Mouse (Mus musculus) limb, embryonic 13.5 days (tissue): Measurements from ENCODE around the gene Pthlh. TPM values are rescaled to one million over a fixed set of nuclear protein-coding genes. Genes with fewer than 3 reads are reported as not detected.
"Not testable (repeated sequence)": the region's sequence is repeated elsewhere in the genome, so short reads cannot be mapped to it uniquely, and the experiment has no call there.

Source experiments
- ATAC-seq: fragments of 200-750 bp; cut with Nextera tagmentation; 2 replicates; pipeline ENCODE4 v1.8.0; 2017; ENCODE audit warnings: low read depth, moderate number of reproducible peaks, moderate TSS enrichment; ENCODE audit not compliant: low FRiP score
- H3K27ac ChIP-seq: fragments of 300-500 bp; sonication (generic); 2 replicates; pipeline ENCODE4 v1.5.1; 2015; ENCODE audit warnings: inconsistent platforms, mild to moderate bottlenecking, moderate library complexity
- H3K27me3 ChIP-seq: fragments of 300-500 bp; sonication (generic); 2 replicates; pipeline ENCODE4 v1.6.1; 2015; ENCODE audit warnings: mild to moderate bottlenecking, inconsistent platforms
- H3K36me3 ChIP-seq: fragments of 300-500 bp; sonication (generic); 2 replicates; pipeline ENCODE4 v1.6.1; 2015; ENCODE audit warnings: inconsistent platforms, mild to moderate bottlenecking, moderate library complexity
- H3K4me1 ChIP-seq: fragments of 300-500 bp; sonication (generic); 2 replicates; pipeline ENCODE4 v1.6.1; 2015; ENCODE audit warnings: inconsistent platforms
- H3K4me2 ChIP-seq: fragments of 300-500 bp; sonication (generic); replicated peaks from 2 replicates; pipeline ENCODE4 v1.6.1; 2015; ENCODE audit warnings: inconsistent platforms, mild to moderate bottlenecking, moderate library complexity
- H3K4me3 ChIP-seq: fragments of 300-500 bp; sonication (generic); 2 replicates; pipeline ENCODE4 v1.5.1; 2015; ENCODE audit warnings: moderate library complexity, mild to moderate bottlenecking, inconsistent platforms
- H3K9ac ChIP-seq: fragments of 300-500 bp; sonication (generic); 2 replicates; pipeline ENCODE4 v1.6.1; 2015; ENCODE audit warnings: mild to moderate bottlenecking, inconsistent platforms
- H3K9me3 ChIP-seq: fragments of 300-500 bp; sonication (generic); 2 replicates; pipeline ENCODE4 v1.6.1; 2016; ENCODE audit warnings: inconsistent platforms
- WGBS: fragments of 180-500 bp; shearing (Covaris S2); methylation state at CpG from one replicate; pipeline ENCODE4 v1.1.7; 2015; 5-methylcytosine and 5-hydroxymethylcytosine counted together
- polyA plus RNA-seq: library from polyadenylated mRNA; unstranded; fragments of >200 nt; fragmentation: Nextera tagmentation; extraction: Ambion mirVana; gene quantifications from 2 replicates; pipeline ENCODE4 v1.2.1, GENCODE M21; 2015

Pthlh gene
- 13.6 and 16.0 TPM in 2 replicates for polyA plus RNA-seq

DNA sequence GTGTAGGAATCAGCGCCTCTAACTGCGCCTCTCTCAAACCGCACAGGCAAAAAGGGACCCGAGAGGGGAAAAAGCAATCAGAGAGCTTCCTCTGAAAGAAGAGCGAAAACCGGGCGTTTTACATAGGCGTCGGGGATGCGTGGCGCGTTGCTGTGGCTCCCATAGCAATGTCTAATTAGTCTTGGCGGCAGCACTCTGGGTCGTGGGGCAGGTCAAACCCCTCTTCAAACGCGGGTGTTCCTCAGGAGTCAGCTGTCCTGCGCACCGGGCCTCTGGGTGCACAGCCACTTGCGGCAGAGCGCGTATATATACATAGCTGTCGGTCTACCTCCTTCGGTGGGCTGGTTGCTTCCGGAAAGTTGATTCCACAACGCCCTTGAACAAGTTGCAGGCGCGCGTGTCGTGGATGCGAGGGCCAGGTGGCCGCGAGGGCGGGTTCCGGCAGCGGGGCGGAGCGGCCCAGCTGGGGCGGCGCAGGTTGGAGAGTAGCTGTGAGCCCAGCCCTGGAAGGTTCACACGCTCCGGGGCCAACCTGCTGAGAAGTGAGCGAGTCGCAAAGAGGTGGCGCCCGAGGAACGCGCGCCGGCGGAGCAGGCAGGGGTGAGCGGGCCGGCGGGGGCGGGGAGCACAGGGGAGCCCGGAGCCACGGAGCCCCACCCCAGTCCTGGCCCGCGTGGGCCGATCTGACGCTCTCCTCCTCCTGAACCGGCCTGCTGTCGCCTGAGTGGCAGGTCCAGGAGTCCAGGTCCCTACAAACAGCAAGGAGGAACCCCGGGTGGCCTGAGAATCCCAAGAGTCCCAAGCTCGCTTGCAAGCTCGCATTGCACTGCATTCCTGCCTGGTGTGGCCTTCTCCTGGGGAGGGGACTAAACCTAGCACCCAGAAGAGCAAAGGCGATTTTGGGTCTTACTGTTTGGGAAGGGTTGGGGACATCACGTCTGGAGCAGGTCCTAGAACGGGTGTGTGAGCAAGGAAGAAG is at the start of gene Pthlh:
Gene Pthlh (minus strand): TSS at position 597 of the 979 bp plus-strand sequence.
- peak within 1 kb of the TSS; percentile 61; the same call in 1 of the 2 replicates for H3K27ac ChIP-seq
- H3K36me3 ChIP-seq, result no peaks in the 10 kb centered on the region
- no peaks in the 10 kb centered on the region for H3K9me3 ChIP-seq
- peaks cover 41% of the 10 kb centered on the region for H3K4me1 ChIP-seq
- peak; percentile 70 for ATAC-seq
- peak within 1 kb of the TSS; percentile 89 for H3K4me2 ChIP-seq
- H3K27me3 ChIP-seq, result peaks cover 64% of the 10 kb centered on the region
- peak within 1 kb of the TSS; percentile 52 for H3K4me3 ChIP-seq
- under 1% methylated on average over 67 of the region's 68 CpGs for WGBS
- H3K9ac ChIP-seq, result peak within 1 kb of the TSS; percentile 71

DNA sequence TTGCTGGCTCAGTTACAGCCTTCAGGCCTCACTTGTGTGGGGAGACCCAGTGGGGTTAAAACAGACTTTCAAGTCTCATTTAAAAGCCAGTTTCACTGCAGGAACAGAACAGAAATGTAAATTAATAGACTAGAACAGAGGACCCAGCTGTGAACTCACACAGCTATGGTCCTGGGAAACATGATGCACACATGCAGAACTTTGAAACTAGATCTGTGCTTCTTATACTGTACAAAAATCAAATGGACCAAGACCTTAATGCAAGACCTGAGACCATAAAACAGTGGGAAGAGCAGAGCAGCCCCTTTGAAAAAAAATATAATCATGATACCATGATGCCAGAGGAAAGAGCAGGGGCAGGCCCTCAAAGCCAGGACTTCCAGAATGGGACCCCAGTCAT is 49.3 kb upstream of the Pthlh start:
- no peaks in the 10 kb centered on the region for H3K9me3 ChIP-seq
- no peak overlapping the region for H3K4me3 ChIP-seq
- no peaks in the 10 kb centered on the region for H3K36me3 ChIP-seq
- H3K4me2 ChIP-seq, result no peak overlapping the region
- no peak overlapping the region for H3K27ac ChIP-seq
- H3K9ac ChIP-seq, result no peak overlapping the region
- H3K4me1 ChIP-seq, result 0 out of 2 replicates have a peak, but pooled peaks cover 4% of the 10 kb centered on the region
- H3K27me3 ChIP-seq, result no peaks in the 10 kb centered on the region
- no peak for ATAC-seq

DNA sequence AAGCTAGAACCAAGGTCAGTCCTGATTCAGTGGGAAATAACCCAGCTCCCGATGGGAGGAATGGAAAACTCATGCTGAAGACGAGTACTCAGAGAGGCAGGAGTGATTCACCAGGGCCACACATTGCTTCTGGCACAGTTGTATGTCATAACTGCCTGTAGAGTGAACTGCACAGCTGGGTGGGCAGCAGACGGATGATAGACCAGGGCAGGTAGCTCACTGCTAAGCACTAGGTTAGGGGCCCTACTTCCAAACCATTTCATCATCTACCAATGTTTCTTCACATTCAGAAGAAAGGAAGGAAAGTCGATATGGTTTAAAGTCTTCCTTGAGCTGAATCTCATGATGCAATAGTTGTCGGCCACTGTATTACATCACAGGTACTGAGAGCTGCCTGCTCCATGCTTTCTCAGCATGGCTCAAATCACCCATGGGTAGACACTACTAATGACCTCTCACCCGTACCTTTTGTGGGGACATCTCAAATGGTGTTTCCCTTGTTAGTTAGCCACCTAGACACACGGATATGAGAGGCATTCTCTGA is 46.5 kb upstream of the Pthlh start:
- Histone ChIP-seq H3K4me2 (no peak overlapping the region), H3K9me3 (no peaks in the 10 kb centered on the region), H3K9ac (no peak overlapping the region), H3K4me3 (no peak overlapping the region), H3K27ac (no peak overlapping the region), H3K27me3 (no peaks in the 10 kb centered on the region), H3K36me3 (no peaks in the 10 kb centered on the region), H3K4me1 (0 out of 2 replicates have a peak, but pooled peaks cover 4% of the 10 kb centered on the region)
- WGBS, result 82% methylated on average over 7 of the region's 7 CpGs
- ATAC-seq, result no peak

DNA sequence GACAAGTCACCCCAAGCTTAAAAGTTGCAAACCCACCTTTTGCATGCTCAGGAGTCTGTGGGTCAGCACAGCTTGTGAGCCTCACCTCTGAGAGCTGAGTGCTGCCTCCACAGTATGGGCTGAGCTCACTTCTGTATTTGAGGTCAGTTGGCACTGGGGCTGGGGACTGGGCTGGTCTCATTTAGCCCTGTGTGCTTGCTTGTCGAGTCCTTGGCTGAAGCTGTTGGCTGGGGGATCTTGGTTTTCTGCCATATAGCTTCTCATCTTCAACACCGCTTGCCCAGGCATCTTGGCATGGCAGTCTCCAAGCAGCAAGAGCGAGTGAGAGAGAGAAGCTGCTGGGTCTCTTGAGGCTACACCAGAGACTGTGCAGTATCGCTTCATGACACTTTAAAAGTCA is 46.1 kb upstream of the Pthlh start:
- 85% methylated on average over 4 of the region's 4 CpGs for WGBS
- no peak overlapping the region for H3K27ac ChIP-seq
- no peaks in the 10 kb centered on the region for H3K36me3 ChIP-seq
- no peaks in the 10 kb centered on the region for H3K27me3 ChIP-seq
- H3K9ac ChIP-seq, result no peak overlapping the region
- no peaks in the 10 kb centered on the region for H3K9me3 ChIP-seq
- ATAC-seq, result no peak
- no peak overlapping the region for H3K4me2 ChIP-seq
- H3K4me1 ChIP-seq, result 0 out of 2 replicates have a peak, but pooled peaks cover 4% of the 10 kb centered on the region
- no peak overlapping the region for H3K4me3 ChIP-seq

DNA sequence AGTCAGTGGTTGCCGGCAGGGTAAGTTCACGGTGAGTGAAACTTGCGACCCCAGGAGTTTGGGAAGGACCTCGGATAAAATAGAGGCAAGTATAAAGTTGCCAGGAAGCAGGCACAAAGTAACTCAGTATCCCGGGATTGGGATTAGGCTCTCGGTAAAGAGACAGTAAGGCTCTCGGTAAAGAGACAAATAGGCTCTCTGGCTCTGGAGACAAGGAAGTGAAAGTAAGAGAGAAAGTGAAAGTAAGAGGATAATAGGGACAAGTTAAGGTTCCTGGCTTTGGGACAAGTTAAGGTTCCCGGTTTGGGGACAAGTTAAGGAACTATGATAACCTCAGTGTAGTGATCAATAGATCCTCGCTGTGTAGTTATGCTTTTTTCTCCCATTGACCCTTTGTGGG is 40.3 kb upstream of the Pthlh start:
- WGBS, result 80% methylated on average over 8 of the region's 9 CpGs
- not testable (repeated sequence) for H3K4me3 ChIP-seq, H3K4me2 ChIP-seq, H3K9me3 ChIP-seq, H3K4me1 ChIP-seq, H3K9ac ChIP-seq, H3K27ac ChIP-seq, H3K27me3 ChIP-seq, H3K36me3 ChIP-seq, ATAC-seq

DNA sequence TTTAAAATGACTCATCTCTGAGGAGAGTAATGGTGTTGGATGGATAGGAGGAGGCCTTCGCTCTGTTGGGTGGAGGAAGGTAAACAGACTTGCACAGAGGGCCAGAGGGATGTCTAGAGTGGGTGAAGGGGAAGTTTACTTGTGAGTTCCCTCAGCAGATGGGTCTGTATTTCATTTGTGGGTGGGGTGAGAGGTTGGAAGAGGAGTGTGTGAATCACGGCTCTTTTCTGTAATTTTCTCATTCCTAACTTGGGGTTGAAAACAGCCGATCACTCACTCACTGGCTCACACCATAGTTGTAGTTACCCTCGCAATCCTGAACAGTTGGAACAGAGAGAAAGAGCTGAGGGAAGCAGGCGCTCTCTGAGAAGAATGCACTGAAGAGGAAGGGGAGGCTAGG is 35.6 kb upstream of the Pthlh start:
- 83% methylated on average over 5 of the region's 5 CpGs for WGBS
- ATAC-seq, result no peak
- no peaks in the 10 kb centered on the region for H3K4me1 ChIP-seq
- no peak overlapping the region for H3K9ac ChIP-seq
- no peak overlapping the region for H3K27ac ChIP-seq
- no peaks in the 10 kb centered on the region for H3K27me3 ChIP-seq
- no peak overlapping the region for H3K4me3 ChIP-seq
- no peaks in the 10 kb centered on the region for H3K9me3 ChIP-seq
- H3K36me3 ChIP-seq, result no peaks in the 10 kb centered on the region
- no peak overlapping the region for H3K4me2 ChIP-seq

DNA sequence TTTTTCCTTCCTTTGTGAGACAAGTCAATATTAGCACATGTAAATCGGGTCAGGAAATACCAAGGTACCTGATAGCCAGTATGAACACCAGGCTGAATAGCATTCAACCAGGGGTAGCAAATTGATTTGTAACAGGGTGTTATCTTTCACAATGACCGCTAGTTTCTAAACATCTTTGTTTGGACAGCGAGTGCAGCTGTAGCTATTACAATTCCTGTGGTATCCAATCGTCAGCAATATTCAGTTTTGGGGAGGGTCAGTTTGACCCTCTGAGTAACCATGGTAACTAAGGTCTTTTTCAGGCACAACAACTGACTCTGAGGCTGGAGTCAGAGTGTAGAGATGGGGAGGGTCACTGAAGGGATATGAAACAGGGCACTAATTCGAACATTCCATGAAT is 15.3 kb upstream of the Pthlh start:
- no peak for ATAC-seq
- 73% methylated on average over 5 of the region's 5 CpGs for WGBS

DNA sequence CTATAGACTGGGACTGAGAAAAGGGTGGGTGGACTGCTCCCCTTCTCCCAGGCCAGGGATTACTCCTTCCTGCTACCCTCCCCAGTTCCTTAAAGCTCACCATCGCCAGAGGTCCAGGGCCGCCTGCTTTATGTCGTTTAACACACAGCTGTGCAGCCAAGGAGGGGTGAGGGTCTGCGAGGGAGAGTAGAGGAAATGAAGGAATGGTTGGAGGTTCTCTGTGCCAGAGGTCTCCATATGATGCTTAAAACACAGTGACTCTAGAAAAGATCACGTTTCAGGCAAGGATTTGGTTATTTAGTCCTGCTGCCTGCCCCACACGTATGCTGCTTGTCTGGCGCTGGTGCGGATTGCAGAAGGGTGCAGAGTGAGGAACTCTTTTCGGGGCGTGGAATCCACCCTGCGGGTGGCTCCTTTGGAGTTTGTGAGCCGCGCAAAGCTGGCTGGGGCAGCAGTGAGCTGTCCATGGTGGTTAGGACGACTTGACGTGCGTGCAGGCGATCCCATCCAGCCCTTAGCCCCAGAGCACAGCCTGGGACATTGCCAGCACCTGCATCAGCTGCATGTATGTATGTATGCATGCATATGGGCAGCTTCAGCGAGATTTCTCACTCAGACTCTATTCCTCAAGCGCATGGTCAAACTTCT is 4.3 kb upstream of the Pthlh start:
- Histone ChIP-seq H3K9ac (no peak overlapping the region), H3K9me3 (no peaks in the 10 kb centered on the region), H3K27me3 (peaks cover 45% of the 10 kb centered on the region), H3K4me1 (peaks cover 26% of the 10 kb centered on the region), H3K36me3 (no peaks in the 10 kb centered on the region), H3K4me2 (peak overlapping the region; percentile 42), H3K4me3 (no peak overlapping the region), H3K27ac (no peak overlapping the region)
- WGBS, result 3% methylated on average over 19 of the region's 19 CpGs
- peak; percentile 66 for ATAC-seq

More for the DNA sequence above, 15.3 kb upstream of the Pthlh start:
- H3K9ac ChIP-seq, result no peak overlapping the region
- 0 out of 2 replicates have a peak, but pooled peaks cover under 1% of the 10 kb centered on the region for H3K4me1 ChIP-seq
- no peaks in the 10 kb centered on the region for H3K27me3 ChIP-seq
- peaks cover 7% of the 10 kb centered on the region for H3K9me3 ChIP-seq
- no peaks in the 10 kb centered on the region for H3K36me3 ChIP-seq
- no peak overlapping the region for H3K27ac ChIP-seq
- no peak overlapping the region for H3K4me2 ChIP-seq
- H3K4me3 ChIP-seq, result no peak overlapping the region

DNA sequence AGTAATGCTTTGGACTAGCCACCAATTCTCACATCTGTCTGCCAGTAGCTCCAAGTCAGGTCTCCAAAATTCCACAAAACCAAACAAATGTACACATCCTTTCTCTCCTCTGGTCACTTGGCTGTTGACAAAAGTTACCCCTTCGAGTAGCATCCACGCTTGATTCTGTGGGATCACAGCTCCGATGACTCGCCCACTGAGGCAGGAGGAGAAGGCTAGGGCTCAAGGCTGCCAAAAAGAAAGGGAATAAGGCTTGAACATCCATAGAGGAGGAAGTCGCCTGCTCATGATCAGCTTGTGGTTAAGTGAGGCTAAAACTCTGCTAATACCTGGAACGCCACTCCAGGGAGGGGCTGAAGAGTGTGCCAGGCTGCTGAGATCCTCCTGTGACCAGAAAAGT is 2.5 kb upstream of the Pthlh start:
- no peak for ATAC-seq
- Histone ChIP-seq H3K4me2 (no peak overlapping the region), H3K4me1 (peaks cover 33% of the 10 kb centered on the region), H3K4me3 (no peak overlapping the region), H3K36me3 (no peaks in the 10 kb centered on the region), H3K27ac (no peak overlapping the region), H3K9me3 (no peaks in the 10 kb centered on the region), H3K9ac (no peak overlapping the region), H3K27me3 (peaks cover 59% of the 10 kb centered on the region)
- 87% methylated on average over 6 of the region's 6 CpGs for WGBS

DNA sequence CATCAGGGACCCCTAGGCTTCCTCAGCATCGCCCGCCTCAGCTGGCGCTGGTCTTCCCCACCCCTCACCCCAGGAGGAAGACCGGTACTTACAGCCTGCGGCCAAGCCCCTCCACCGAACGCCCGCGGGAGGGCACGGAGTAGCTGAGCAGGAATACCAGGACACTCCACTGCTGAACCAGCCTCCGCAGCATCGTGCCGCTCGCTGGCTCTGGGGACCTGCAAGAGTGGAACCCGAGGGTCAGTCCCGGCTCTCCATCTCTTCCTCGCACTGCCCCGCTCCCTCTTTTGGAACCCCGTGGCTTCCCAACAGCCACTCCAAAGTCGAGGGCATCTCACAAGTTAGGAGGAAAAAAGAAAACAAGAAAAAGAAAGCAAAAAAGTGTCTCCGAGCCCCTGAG is 805 bp downstream of the Pthlh start:
- Histone ChIP-seq H3K36me3 (no peaks in the 10 kb centered on the region), H3K27ac (peak overlapping the region; percentile 61; the same call in 1 of the 2 replicates), H3K4me1 (peaks cover 34% of the 10 kb centered on the region), H3K9ac (peak overlapping the region; percentile 71), H3K9me3 (no peaks in the 10 kb centered on the region), H3K4me2 (peak overlapping the region; percentile 89), H3K27me3 (peaks cover 64% of the 10 kb centered on the region), H3K4me3 (peak overlapping the region; percentile 52)
- under 1% methylated on average over 21 of the region's 21 CpGs for WGBS
- ATAC-seq, result 0 out of 2 replicates have a peak, but pooled peaks have one; percentile 10

DNA sequence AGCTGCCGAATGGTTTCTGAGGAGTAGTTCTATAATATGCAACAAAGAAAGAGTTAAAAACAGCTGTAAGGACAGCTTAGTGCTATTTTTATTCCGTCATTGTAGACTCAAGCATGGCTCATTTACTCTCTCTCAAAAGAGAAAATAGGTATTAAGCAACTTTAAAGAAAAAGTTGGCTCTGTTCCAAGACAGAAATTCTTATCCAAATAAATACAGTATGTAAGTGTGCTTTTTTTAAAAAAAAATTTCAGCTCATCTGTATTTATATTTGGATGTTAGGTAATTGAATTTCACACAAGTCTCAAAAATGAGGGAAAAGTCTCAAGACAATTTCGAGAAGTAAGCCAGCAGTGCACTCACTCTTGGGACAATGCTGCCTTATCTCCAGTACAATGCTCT is 2.4 kb downstream of the Pthlh start:
- Histone ChIP-seq H3K27me3 (peaks cover 58% of the 10 kb centered on the region), H3K4me2 (peak overlapping the region; percentile 89)

DNA sequence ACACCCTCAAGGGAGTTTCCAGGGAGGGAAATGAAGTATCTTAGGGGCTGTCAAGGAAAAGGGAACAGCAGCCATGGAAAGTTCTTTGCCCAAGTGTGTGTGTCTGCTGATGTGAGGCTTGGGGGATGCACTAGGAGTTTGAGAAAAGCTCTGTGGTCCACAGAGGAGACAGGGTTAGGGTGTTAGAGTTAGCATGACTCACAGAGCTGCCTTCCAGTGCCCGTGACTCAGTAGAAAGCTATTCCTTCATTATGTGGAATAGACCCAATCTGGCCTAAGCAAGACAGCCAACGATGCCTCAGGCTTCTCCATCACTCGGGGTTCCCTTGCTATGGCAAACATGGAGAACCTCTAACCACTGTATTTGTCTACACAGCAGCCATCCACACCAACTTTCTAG is 3.2 kb downstream of the Pthlh start:
- no peak for ATAC-seq
- Histone ChIP-seq H3K9me3 (no peaks in the 10 kb centered on the region), H3K4me3 (peak overlapping the region; percentile 52; the same call in 1 of the 2 replicates), H3K27me3 (peaks cover 49% of the 10 kb centered on the region), H3K4me2 (peak overlapping the region; percentile 41), H3K27ac (no peak overlapping the region), H3K36me3 (no peaks in the 10 kb centered on the region; the same call in 1 of the 2 replicates), H3K9ac (no peak overlapping the region), H3K4me1 (peaks cover 28% of the 10 kb centered on the region)
- WGBS, result 67% methylated on average over 3 of the region's 3 CpGs

More for the DNA sequence above, 2.4 kb downstream of the Pthlh start:
- Histone ChIP-seq H3K9me3 (no peaks in the 10 kb centered on the region), H3K9ac (no peak overlapping the region; the same call in 1 of the 2 replicates), H3K4me3 (peak overlapping the region; percentile 52), H3K27ac (no peak overlapping the region), H3K4me1 (peaks cover 28% of the 10 kb centered on the region), H3K36me3 (no peaks in the 10 kb centered on the region; the same call in 1 of the 2 replicates)
- 34% methylated on average over 3 of the region's 3 CpGs for WGBS
- ATAC-seq, result no peak
